Mouse (Mus musculus): ENCODE measurements around the gene Kcnj3.
"Not testable (repeated sequence)": the region's sequence is repeated elsewhere in the genome, so short reads cannot be mapped to it uniquely, and the experiment has no call there.

Kcnj3 gene

GRCm38 (mm10) chr2:55435721-55436260 is at the start of gene Kcnj3:
Gene Kcnj3 (plus strand): TSS chr2:55435970.
- peak; percentile 93 for DNase-seq

- no peak for DNase-seq
Measured at GRCm38 (mm10) chr2:55390330-55390989, 45.3 kb upstream of the Kcnj3 start.

- no peak for DNase-seq
Measured at GRCm38 (mm10) chr2:55405307-55405706, 30.5 kb upstream of the Kcnj3 start.

GRCm38 (mm10) chr2:55427633-55428032 is 8.1 kb upstream of the Kcnj3 start:
- DNase-seq, result no peak

GRCm38 (mm10) chr2:55432104-55432503 is 3.7 kb upstream of the Kcnj3 start:
- peak; percentile 90 for DNase-seq

DNA sequence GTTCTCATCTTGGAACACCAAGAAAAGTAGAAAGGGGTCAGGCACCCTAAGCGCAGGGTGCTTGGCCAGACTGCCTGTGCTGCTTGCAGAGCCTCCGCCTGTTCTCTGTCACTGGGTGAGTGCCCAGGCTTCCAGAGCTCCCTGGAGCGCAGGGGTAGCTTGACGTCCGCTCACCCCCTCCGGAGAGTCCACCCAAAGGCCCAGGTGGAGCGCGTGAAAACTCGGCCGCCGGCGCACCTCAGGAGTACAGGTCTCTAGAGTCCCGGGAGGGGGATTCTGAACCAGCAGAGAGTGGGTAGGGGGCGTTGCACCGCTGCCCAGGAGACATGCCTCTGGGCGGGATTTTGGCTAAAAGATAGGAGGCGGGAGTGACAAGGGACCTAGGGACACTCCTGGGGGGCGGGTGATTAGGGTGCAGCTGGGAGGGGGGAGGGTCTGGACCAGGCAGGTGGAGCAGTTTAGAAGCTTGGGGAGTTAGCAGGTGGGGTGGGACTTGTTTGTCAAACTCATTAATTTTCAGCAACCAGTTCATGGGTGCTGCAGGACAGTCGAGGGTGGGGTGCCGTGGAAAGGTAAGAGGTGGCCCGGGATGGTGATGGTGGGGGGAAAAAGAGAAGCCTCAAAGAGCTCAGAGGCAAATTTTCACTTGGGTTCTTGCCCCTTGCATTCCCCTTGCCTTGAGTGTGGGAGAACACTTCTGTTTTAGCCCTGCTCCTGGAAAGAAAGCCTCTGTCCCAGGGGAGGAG is 664 bp downstream of the Kcnj3 start:
- DNase-seq, result peak; percentile 94

GRCm38 (mm10) chr2:55437007-55437949 is 1.5 kb downstream of the Kcnj3 start:
- DNase-seq, result no peak

GRCm38 (mm10) chr2:55437977-55438376 is 2.2 kb downstream of the Kcnj3 start:
- no peak for DNase-seq

DNA sequence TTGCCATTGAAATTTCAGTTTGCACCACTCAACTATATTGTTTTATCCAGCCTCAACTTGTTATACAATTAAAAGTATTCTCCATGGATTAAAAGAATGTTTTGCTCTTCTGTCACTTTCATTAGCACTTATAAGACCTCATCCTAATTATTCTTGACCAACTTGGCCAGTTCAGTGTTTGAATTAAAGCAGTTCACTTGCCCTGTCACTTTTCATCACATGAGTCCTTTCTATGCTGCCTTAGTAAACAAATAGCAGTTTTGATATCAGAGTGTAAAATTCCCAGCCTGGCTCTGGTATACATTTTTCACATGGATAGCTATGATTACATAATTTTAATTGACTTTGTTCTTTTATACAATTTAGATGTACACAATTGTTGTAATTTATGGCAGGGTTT is 3.4 kb downstream of the Kcnj3 start:
- no peak for DNase-seq

DNA sequence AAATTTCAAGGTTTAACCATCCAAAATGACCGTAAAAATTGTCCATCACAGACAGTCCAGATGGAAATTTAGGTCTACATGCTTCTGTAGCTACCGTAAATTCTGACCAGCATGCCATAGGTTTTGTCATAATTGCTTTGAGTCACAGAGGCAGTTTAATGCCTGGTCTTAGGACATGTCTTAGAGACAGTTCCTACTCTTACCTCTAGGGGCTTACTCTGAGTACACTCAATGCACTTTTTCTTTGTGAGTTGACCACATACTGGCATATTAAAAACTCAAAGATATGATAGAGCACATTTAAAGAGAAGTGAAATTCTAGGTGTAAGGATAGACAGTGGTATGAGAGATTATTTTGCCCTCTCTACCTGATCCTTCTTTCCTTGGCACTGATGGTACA is 6.2 kb downstream of the Kcnj3 start:
- DNase-seq, result no peak

GRCm38 (mm10) chr2:55447298-55447697 is 11.5 kb downstream of the Kcnj3 start:
- DNase-seq, result no peak

GRCm38 (mm10) chr2:55450774-55451173 is 15.0 kb downstream of the Kcnj3 start:
- DNase-seq, result no peak

GRCm38 (mm10) chr2:55459195-55459594 is 23.4 kb downstream of the Kcnj3 start:
- no peak for DNase-seq

DNA sequence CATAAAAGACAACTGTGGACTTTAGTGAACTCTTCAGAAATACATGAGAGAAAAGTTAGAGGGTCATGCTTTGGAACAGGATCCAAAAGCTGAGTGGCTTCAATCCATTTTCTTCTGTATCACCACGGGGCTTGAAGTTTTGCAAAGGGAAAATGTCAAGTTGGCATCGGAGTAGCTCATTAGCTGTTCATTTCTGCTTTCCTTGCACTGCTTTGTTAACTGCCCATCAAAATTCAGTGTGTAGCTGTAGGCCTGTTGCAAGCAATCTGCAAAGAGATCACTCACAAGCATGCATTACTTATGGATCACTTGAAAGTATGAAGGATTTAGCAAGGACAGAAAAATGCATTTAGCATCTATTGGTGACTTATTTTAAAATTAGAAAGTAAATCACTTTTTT is 33.4 kb downstream of the Kcnj3 start:
- DNase-seq, result no peak

DNA sequence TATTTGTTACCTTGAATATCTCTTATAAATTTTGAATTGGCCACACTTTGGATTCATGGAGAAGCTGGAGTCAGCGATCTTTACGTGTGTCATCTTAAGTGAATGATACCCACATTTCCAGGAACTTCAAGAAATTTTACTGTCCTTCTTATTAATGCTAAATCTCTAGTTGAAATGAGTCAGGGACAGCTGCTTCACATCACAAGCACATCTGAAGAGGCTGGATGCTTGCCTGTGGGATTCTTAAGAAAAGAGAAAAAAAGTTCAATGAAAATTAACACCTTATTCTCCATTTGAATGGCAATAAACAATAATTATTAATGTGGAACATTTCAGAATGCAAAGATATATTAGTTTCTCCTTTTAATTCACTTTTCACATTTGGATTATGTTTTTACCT is 34.2 kb downstream of the Kcnj3 start:
- DNase-seq, result no peak

GRCm38 (mm10) chr2:55479511-55479910 is 43.7 kb downstream of the Kcnj3 start:
- DNase-seq, result no peak

DNA sequence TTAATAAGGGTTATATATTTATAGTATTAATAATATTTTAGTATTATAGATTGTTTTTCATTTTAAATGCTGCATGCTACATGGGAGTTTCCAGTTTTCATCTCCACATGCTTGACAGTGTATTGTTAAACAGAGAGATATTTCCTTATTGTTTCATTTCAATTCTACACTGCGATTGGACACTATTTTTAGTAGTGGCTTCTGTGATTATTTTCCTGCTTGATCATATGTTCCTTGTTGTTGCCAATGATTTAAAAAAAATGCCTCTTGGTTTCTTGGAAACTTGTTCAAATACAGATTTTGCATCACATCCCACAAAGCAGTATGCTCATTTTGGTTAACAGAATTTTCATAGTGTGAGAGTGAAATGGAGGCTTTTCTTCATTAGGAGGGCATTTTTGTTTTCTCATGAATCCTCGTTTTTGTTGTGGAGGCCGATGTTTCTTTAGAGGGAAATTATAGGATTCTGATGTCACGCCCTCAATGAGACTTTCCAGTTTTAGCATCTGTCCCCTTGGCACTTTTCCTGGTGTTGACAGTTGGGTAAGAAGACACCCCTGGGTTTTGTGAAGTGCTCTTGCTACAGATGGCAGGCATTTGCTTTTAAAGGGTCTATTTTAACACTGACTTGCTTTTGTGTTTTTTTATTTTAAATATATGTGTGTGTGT is 44.3 kb downstream of the Kcnj3 start:
- DNase-seq, result peak; percentile 85

DNA sequence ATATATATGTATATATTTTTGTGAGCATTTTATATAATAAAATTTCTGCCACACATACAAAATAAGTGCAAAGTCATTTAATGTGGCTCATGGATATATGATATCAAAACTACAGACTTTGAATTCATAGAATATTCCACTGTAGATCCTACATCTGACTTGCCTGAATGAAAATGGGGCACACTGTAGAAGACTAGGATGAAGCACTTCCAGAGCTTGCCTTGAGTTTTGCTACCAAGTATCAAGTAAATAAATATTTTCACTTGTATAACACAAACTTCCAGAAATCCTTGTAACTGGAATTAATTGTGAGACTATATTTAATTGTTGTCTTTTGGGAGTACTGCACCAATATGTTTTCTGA is 44.8 kb downstream of the Kcnj3 start:
- DNase-seq, result no peak

- not testable (repeated sequence) for DNase-seq
Measured at GRCm38 (mm10) chr2:55485500-55486129, 49.8 kb downstream of the Kcnj3 start.

- no peak for DNase-seq
Measured at GRCm38 (mm10) chr2:55503390-55504176, 67.8 kb downstream of the Kcnj3 start.

GRCm38 (mm10) chr2:55505712-55506111 is 69.9 kb downstream of the Kcnj3 start:
- no peak for DNase-seq
